Mouse (Mus musculus) heart, postnatal 0 days (tissue): Measurements from ENCODE around the gene Anapc16.

Experiments used
- CTCF ChIP-seq: IDR thresholded peaks from 2 replicates; pipeline ENCODE4 v1.5.1; 2016; ENCODE audit warnings: antibody characterized with exemption, control low read depth, low read depth
- EP300 ChIP-seq: IDR thresholded peaks from 2 replicates; pipeline ENCODE4 v1.6.1; 2016; ENCODE audit warnings: antibody characterized with exemption, low read depth

DNA sequence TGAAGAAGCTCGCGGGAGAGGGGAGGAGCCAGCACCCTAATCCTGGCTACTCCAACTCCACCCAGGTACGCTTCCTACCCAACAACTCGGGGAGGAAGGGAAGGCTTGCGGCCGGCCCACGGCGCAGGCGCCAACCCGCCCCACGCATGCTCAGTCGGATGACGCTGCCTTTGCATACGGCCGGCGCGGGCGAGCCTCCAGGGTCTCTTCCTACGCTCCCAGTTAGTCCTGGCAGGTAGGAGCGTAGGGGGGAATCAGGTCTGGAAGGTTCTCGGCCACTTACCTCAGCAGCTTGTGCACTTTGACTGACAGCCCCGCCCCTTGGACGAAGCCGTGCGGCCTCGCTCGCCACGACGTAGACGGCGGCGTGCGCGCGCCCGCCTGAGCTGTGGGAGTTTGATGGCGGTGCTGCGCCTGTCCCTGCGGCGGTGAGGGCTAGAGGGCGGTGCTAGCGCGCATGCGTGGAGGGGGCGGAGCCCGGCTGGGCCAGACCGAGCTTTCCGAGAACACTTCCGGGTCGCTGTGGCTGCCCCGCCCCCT is at the start of gene Anapc16, which contains the start of gene Ascc1:
- TF ChIP-seq EP300 (peak; percentile 61; the same call in 1 of the 2 replicates), CTCF (no peak)
